Mouse (Mus musculus): ENCODE data around the gene Snw1.

DNA sequence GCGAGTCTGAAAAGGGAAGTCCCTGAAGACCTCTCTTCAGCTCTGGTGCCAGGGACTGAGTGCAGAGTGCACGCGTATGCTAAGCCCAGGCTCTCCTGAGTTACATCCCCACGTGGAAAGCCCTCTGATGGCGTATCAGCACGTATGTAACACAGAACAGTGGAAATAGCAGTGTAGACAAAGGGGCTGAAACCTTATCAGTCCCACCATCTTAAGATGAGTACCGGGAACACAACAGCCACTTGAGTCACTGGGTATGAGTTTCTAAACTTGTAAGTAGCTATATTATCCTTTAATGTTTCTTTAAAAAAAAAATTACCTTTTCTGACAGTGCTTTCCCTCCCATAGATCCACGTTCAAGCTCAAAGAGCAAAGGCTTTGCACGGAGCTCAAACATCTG, 22.6 kb downstream of the Snw1 start:
- TF ChIP-seq CTCF (IDR thresholded peaks at IDR 0.05; ENCODE audit: insufficient read depth, low read depth, low read length) (no peak), POLR2A (IDR thresholded peaks at IDR 0.05; ENCODE audit: insufficient read depth, low read depth, low read length) (no peak)

All from olfactory bulb, adult 2 months (tissue).